In the genomic region with DNA sequence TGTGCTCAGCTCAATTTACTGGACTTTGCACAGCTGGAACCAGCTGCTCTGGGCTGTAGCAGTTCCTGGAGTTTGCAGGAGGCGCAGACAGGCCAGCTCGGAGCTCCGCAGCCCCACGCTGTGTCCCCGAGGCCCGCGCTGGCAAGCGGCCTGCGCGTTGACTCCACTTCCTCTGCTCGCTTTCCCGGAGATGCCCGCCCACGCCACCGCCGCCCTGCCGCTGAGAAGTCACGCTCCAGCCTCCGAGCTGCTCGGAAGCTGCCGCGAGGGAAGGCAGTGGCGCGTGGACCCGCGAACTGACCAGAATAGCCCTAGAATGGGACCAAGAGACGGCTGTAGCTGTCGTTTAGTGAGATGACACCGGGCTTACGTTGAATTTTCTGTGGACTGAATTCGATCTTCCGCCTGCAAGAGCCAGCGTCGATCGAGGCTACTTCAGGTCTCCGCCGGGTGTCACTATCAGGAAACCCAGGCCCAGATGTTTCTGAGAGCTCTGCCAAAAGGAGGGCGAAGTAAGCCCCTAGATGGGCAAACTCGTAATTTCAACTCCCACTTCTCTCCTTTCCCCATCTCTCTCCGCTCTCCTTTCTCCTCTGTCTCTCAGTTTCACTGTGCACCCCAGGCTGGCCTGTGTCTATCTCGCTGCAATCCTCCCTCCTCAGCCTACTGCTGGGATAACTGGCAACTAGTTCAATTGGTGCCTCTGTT, we compare ENCODE assay signal across 7 mouse cellular contexts. TPM values are rescaled to one million over a fixed set of nuclear protein-coding genes. Genes with fewer than 3 reads are reported as not detected.
A peak's percentile ranks its signal among the peaks of the same experiment; 100 is the strongest.
DNase-seq lines count a peak whose midpoint lies in the region; ATAC-seq and TF ChIP-seq lines count a peak whose summit lies in the region.

No protein-coding gene starts in this region.

- H3K4me1 ChIP-seq in intestine, embryonic 16.5 days (ENCODE audit: control insufficient read depth, insufficient read depth, low read length): peaks cover 14% of the 10 kb centered on the region
- peaks cover 13% of the 10 kb centered on the region; the same call in 1 of the 2 replicates for H3K4me1 ChIP-seq in midbrain, embryonic 11.5 days (ENCODE audit: control insufficient read depth, insufficient read depth, low read length)
- H3K4me1 ChIP-seq in small intestine, adult 2 months (ENCODE audit: control insufficient read depth, insufficient read depth, insufficient read length, low read length): peaks cover 3% of the 10 kb centered on the region; the same call in 1 of the 2 replicates

- H3K9ac ChIP-seq in intestine, embryonic 16.5 days (ENCODE audit: low read depth, low read length): peak overlapping the region; percentile 87
- H3K9ac ChIP-seq in midbrain, embryonic 11.5 days (ENCODE audit: low read length): peak overlapping the region; percentile 52

- ATAC-seq in intestine, embryonic 16.5 days: peak; percentile 96
- peak; percentile 56; the same call in 1 of the 2 replicates for ATAC-seq in midbrain, embryonic 11.5 days (ENCODE audit: low FRiP score)

- no peak; the same call in 1 of the 2 replicates for TF ChIP-seq POLR2A in small intestine, adult 2 months (IDR thresholded peaks at IDR 0.05; ENCODE audit: low read depth, low read length)

- H3K4me3 ChIP-seq in intestine, embryonic 16.5 days (ENCODE audit: low read length): peak overlapping the region; percentile 60
- H3K4me3 ChIP-seq in midbrain, embryonic 11.5 days (ENCODE audit: low read depth, low read length): peak overlapping the region; percentile 42
- peak overlapping the region; percentile 66 for H3K4me3 ChIP-seq in small intestine, adult 2 months (ENCODE audit: low read depth, low read length)

- peaks cover 4% of the 10 kb centered on the region; the same call in 1 of the 2 replicates for H3K27me3 ChIP-seq in intestine, embryonic 16.5 days (replicated peaks; ENCODE audit: control insufficient read depth, insufficient read depth, low read length)
- H3K27me3 ChIP-seq in midbrain, embryonic 11.5 days (ENCODE audit: control insufficient read depth, insufficient read depth, low read length): peaks cover 34% of the 10 kb centered on the region
- no peaks in the 10 kb centered on the region for H3K27me3 ChIP-seq in small intestine, adult 2 months (ENCODE audit: control insufficient read depth, insufficient read depth, low read length)

- H3K4me2 ChIP-seq in intestine, embryonic 16.5 days (ENCODE audit: low read depth, low read length): peak overlapping the region; percentile 94
- H3K4me2 ChIP-seq in midbrain, embryonic 11.5 days: peak overlapping the region; percentile 82

- H3K9me3 ChIP-seq in intestine, embryonic 16.5 days (ENCODE audit: control insufficient read depth, low read length): no peaks in the 10 kb centered on the region
- no peaks in the 10 kb centered on the region for H3K9me3 ChIP-seq in midbrain, embryonic 11.5 days (ENCODE audit: control insufficient read depth, low read length)

- intact Hi-C loops in gastrocnemius, postnatal 36 days (cut with DNase I): no loop called here
- intact Hi-C loops in left cerebral cortex, postnatal 4 days (cut with DNase I): no loop called here

- peak overlapping the region; percentile 98 for H3K27ac ChIP-seq in intestine, embryonic 16.5 days (ENCODE audit: low read length)
- H3K27ac ChIP-seq in midbrain, embryonic 11.5 days (ENCODE audit: low read depth, low read length): no peak overlapping the region
- H3K27ac ChIP-seq in small intestine, adult 2 months (ENCODE audit: insufficient read depth, low read depth, low read length): peak overlapping the region; percentile 86

- peak; percentile 94 for DNase-seq in adrenal gland, adult 2 months
- DNase-seq in embryo, embryonic 11.5 days (ENCODE audit: low read depth, low spot score): peak; percentile 36
- peak; percentile 84 to 90 for DNase-seq in gastrocnemius, postnatal 36 days
- peak; percentile 68 for DNase-seq in left cerebral cortex, postnatal 4 days
- DNase-seq in midbrain, embryonic 11.5 days (ENCODE audit: low spot score, missing footprints): peak; percentile 94

- WGBS in intestine, embryonic 16.5 days: 4% methylated on average over 41 of the region's 41 CpGs
- 1% methylated on average over 41 of the region's 41 CpGs for WGBS in midbrain, embryonic 11.5 days
- 3% methylated on average over 41 of the region's 41 CpGs for WGBS in small intestine, adult 2 months

- no peak for TF ChIP-seq CTCF in small intestine, adult 2 months (IDR thresholded peaks at IDR 0.05; ENCODE audit: extremely low read depth, insufficient read length, insufficient replicate concordance, low read depth, low read length)

- no peaks in the 10 kb centered on the region for H3K36me3 ChIP-seq in intestine, embryonic 16.5 days (ENCODE audit: control insufficient read depth, insufficient read depth, low read length)
- H3K36me3 ChIP-seq in midbrain, embryonic 11.5 days (ENCODE audit: control insufficient read depth, insufficient read depth, low read length): no peaks in the 10 kb centered on the region
- H3K36me3 ChIP-seq in small intestine, adult 2 months (ENCODE audit: control insufficient read depth, insufficient read depth, low read length): no peaks in the 10 kb centered on the region

RNA-seq across cellular contexts. Expression of a gene that starts 27.1 kb away (rescaled TPM):
- 100 to 1,000 TPM; 116 to 157 TPM for total RNA-seq in adrenal gland, adult 2 months (2021)
- polyA plus RNA-seq in adrenal gland, adult 2 months (2012; rRNA removed): 78.1 and 118 TPM in 2 replicates
- total RNA-seq in gastrocnemius, postnatal 36 days (2021): 100 to 1,000 TPM; 100 to 109 TPM
- polyA plus RNA-seq in intestine, embryonic 16.5 days (2015; fragmentation: Nextera tagmentation; extraction: Ambion mirVana): 66.7 and 67.9 TPM in 2 replicates
- 100 to 1,000 TPM; 103 to 106 TPM for total RNA-seq in left cerebral cortex, postnatal 4 days (2021)
- 52.2 and 58.2 TPM in 2 replicates for polyA plus RNA-seq in midbrain, embryonic 11.5 days (2014; fragmentation: Nextera tagmentation; extraction: Ambion mirVana)
- 10.9 and 19.6 TPM in 2 replicates for polyA plus RNA-seq in small intestine, adult 2 months (2012; rRNA removed)

Comparison
In these comparisons a context has a peak if more than half of its experiments do, and no peak if none do; other contexts are left out.
1. DNase-seq: peak in every context shown above with its lines; median percentile 94 in adrenal gland, adult 2 months; 94 in midbrain, embryonic 11.5 days; 87 in gastrocnemius, postnatal 36 days; 68 in left cerebral cortex, postnatal 4 days; 36 in embryo, embryonic 11.5 days.